Mouse (Mus musculus): ENCODE measurements around the gene Spem1. TPM values are rescaled to one million over a fixed set of nuclear protein-coding genes. Genes with fewer than 3 reads are reported as not detected.

The Spem1 gene
- polyA plus RNA-seq (2015; fragmentation: Illumina TruSeq; extraction: RNeasy Lipid Tissue Mini Kit (QIAGEN cat#74804); ENCODE audit: insufficient read depth, low replicate concordance) = not detected

GRCm38 (mm10) chr11:69822080-69822479, at the start of gene Spem1:
Gene Spem1 (minus strand): TSS chr11:69822180.

GRCm38 (mm10) chr11:69858113-69858998, 36.4 kb upstream of the Spem1 start, which contains the start of gene Tnk1:
Gene Tnk1 (minus strand): TSS chr11:69858730.

GRCm38 (mm10) chr11:69846198-69846680, 24.3 kb upstream of the Spem1 start, which contains the start of gene Plscr3:
Gene Plscr3 (plus strand): TSS chr11:69846376.

GRCm38 (mm10) chr11:69837952-69838713, 16.2 kb upstream of the Spem1 start, which contains the start of gene Tmem256:
Gene Tmem256 (plus strand): TSS chr11:69838514.

GRCm38 (mm10) chr11:69837604-69837951, 15.6 kb upstream of the Spem1 start, which contains the start of gene Nlgn2:
Gene Nlgn2 (minus strand): TSS chr11:69837784.

GRCm38 (mm10) chr11:69818365-69818764, 3.6 kb downstream of the Spem1 start, which contains the start of gene Spem2:
Gene Spem2 (minus strand): TSS chr11:69818465.

GRCm38 (mm10) chr11:69815155-69815554, 6.8 kb downstream of the Spem1 start, which contains the start of gene Gm39566:
Gene Gm39566 (minus strand): TSS chr11:69815298.

GRCm38 (mm10) chr11:69804972-69805909, 16.7 kb downstream of the Spem1 start, which contains the start of gene Tmem102:
Gene Tmem102 (minus strand): TSS chr11:69805624.

GRCm38 (mm10) chr11:69801379-69801977, 20.5 kb downstream of the Spem1 start, which contains the start of gene Fgf11:
Gene Fgf11 (minus strand): TSS chr11:69801857.

GRCm38 (mm10) chr11:69795168-69795982, 26.6 kb downstream of the Spem1 start, which contains the start of gene Chrnb1:
Gene Chrnb1 (minus strand): TSS chr11:69795943.

Other genes with a start within 250 kb of the Spem1 start
- 7.7 TPM for gene Wrap53, start 241.9 kb downstream of the Spem1 start, polyA plus RNA-seq (2015; fragmentation: Illumina TruSeq; extraction: RNeasy Lipid Tissue Mini Kit (QIAGEN cat#74804); ENCODE audit: insufficient read depth, low replicate concordance)
- gene Trp53, start 241.8 kb downstream of the Spem1 start, polyA plus RNA-seq (2015; fragmentation: Illumina TruSeq; extraction: RNeasy Lipid Tissue Mini Kit (QIAGEN cat#74804); ENCODE audit: insufficient read depth, low replicate concordance) = 99.7 TPM
- 15.0 TPM for gene Atp1b2, start 216.2 kb downstream of the Spem1 start, polyA plus RNA-seq (2015; fragmentation: Illumina TruSeq; extraction: RNeasy Lipid Tissue Mini Kit (QIAGEN cat#74804); ENCODE audit: insufficient read depth, low replicate concordance)
- gene Shbg, start 204.3 kb downstream of the Spem1 start, polyA plus RNA-seq (2015; fragmentation: Illumina TruSeq; extraction: RNeasy Lipid Tissue Mini Kit (QIAGEN cat#74804); ENCODE audit: insufficient read depth, low replicate concordance) = not detected
- 3.1 TPM for gene Sat2, start 200.2 kb downstream of the Spem1 start, polyA plus RNA-seq (2015; fragmentation: Illumina TruSeq; extraction: RNeasy Lipid Tissue Mini Kit (QIAGEN cat#74804); ENCODE audit: insufficient read depth, low replicate concordance)
- 49.8 TPM for gene Fxr2, start 189.2 kb downstream of the Spem1 start, polyA plus RNA-seq (2015; fragmentation: Illumina TruSeq; extraction: RNeasy Lipid Tissue Mini Kit (QIAGEN cat#74804); ENCODE audit: insufficient read depth, low replicate concordance)
- not detected for gene Sox15, start 166.9 kb downstream of the Spem1 start, polyA plus RNA-seq (2015; fragmentation: Illumina TruSeq; extraction: RNeasy Lipid Tissue Mini Kit (QIAGEN cat#74804); ENCODE audit: insufficient read depth, low replicate concordance)
- 58.3 TPM for gene Mpdu1, start 159.5 kb downstream of the Spem1 start, polyA plus RNA-seq (2015; fragmentation: Illumina TruSeq; extraction: RNeasy Lipid Tissue Mini Kit (QIAGEN cat#74804); ENCODE audit: insufficient read depth, low replicate concordance)
- 75.0 TPM for gene Cd68, start 156.0 kb downstream of the Spem1 start, polyA plus RNA-seq (2015; fragmentation: Illumina TruSeq; extraction: RNeasy Lipid Tissue Mini Kit (QIAGEN cat#74804); ENCODE audit: insufficient read depth, low replicate concordance)
- 820 TPM for gene Eif4a1, start 149.8 kb downstream of the Spem1 start, polyA plus RNA-seq (2015; fragmentation: Illumina TruSeq; extraction: RNeasy Lipid Tissue Mini Kit (QIAGEN cat#74804); ENCODE audit: insufficient read depth, low replicate concordance)
- gene Senp3, start 140.1 kb downstream of the Spem1 start, polyA plus RNA-seq (2015; fragmentation: Illumina TruSeq; extraction: RNeasy Lipid Tissue Mini Kit (QIAGEN cat#74804); ENCODE audit: insufficient read depth, low replicate concordance) = 194 TPM
- gene Tnfsf13, start 136.4 kb downstream of the Spem1 start, polyA plus RNA-seq (2015; fragmentation: Illumina TruSeq; extraction: RNeasy Lipid Tissue Mini Kit (QIAGEN cat#74804); ENCODE audit: insufficient read depth, low replicate concordance) = 17.3 TPM
- gene Tnfsf12, start 126.3 kb downstream of the Spem1 start, polyA plus RNA-seq (2015; fragmentation: Illumina TruSeq; extraction: RNeasy Lipid Tissue Mini Kit (QIAGEN cat#74804); ENCODE audit: insufficient read depth, low replicate concordance) = 12.0 TPM
- 7.2 TPM for gene Tnfsfm13, start 126.1 kb downstream of the Spem1 start, polyA plus RNA-seq (2015; fragmentation: Illumina TruSeq; extraction: RNeasy Lipid Tissue Mini Kit (QIAGEN cat#74804); ENCODE audit: insufficient read depth, low replicate concordance)
- 121 TPM for gene Polr2a, start 63.5 kb downstream of the Spem1 start, polyA plus RNA-seq (2015; fragmentation: Illumina TruSeq; extraction: RNeasy Lipid Tissue Mini Kit (QIAGEN cat#74804); ENCODE audit: insufficient read depth, low replicate concordance)
- not detected for gene Slc35g3, start 60.2 kb downstream of the Spem1 start, polyA plus RNA-seq (2015; fragmentation: Illumina TruSeq; extraction: RNeasy Lipid Tissue Mini Kit (QIAGEN cat#74804); ENCODE audit: insufficient read depth, low replicate concordance)
- gene Zbtb4, start 56.3 kb downstream of the Spem1 start, polyA plus RNA-seq (2015; fragmentation: Illumina TruSeq; extraction: RNeasy Lipid Tissue Mini Kit (QIAGEN cat#74804); ENCODE audit: insufficient read depth, low replicate concordance) = 27.8 TPM
- gene Chrnb1, start 26.2 kb downstream of the Spem1 start, polyA plus RNA-seq (2015; fragmentation: Illumina TruSeq; extraction: RNeasy Lipid Tissue Mini Kit (QIAGEN cat#74804); ENCODE audit: insufficient read depth, low replicate concordance) = 10.8 TPM
- 2.2 TPM for gene Fgf11, start 20.3 kb downstream of the Spem1 start, polyA plus RNA-seq (2015; fragmentation: Illumina TruSeq; extraction: RNeasy Lipid Tissue Mini Kit (QIAGEN cat#74804); ENCODE audit: insufficient read depth, low replicate concordance)
- not detected for gene Tmem102, start 16.6 kb downstream of the Spem1 start, polyA plus RNA-seq (2015; fragmentation: Illumina TruSeq; extraction: RNeasy Lipid Tissue Mini Kit (QIAGEN cat#74804); ENCODE audit: insufficient read depth, low replicate concordance)
- not detected for gene Gm39566, start 6.9 kb downstream of the Spem1 start, polyA plus RNA-seq (2015; fragmentation: Illumina TruSeq; extraction: RNeasy Lipid Tissue Mini Kit (QIAGEN cat#74804); ENCODE audit: insufficient read depth, low replicate concordance)
- not detected for gene Spem2, start 3.7 kb downstream of the Spem1 start, polyA plus RNA-seq (2015; fragmentation: Illumina TruSeq; extraction: RNeasy Lipid Tissue Mini Kit (QIAGEN cat#74804); ENCODE audit: insufficient read depth, low replicate concordance)
- 4.4 TPM for gene Nlgn2, start 15.6 kb upstream of the Spem1 start, polyA plus RNA-seq (2015; fragmentation: Illumina TruSeq; extraction: RNeasy Lipid Tissue Mini Kit (QIAGEN cat#74804); ENCODE audit: insufficient read depth, low replicate concordance)
- gene Tmem256, start 16.3 kb upstream of the Spem1 start, polyA plus RNA-seq (2015; fragmentation: Illumina TruSeq; extraction: RNeasy Lipid Tissue Mini Kit (QIAGEN cat#74804); ENCODE audit: insufficient read depth, low replicate concordance) = 87.3 TPM
- gene Plscr3, start 24.2 kb upstream of the Spem1 start, polyA plus RNA-seq (2015; fragmentation: Illumina TruSeq; extraction: RNeasy Lipid Tissue Mini Kit (QIAGEN cat#74804); ENCODE audit: insufficient read depth, low replicate concordance) = 11.9 TPM
- gene Tnk1, start 36.5 kb upstream of the Spem1 start, polyA plus RNA-seq (2015; fragmentation: Illumina TruSeq; extraction: RNeasy Lipid Tissue Mini Kit (QIAGEN cat#74804); ENCODE audit: insufficient read depth, low replicate concordance) = 0.26 TPM
- not detected for gene Tmem95, start 55.8 kb upstream of the Spem1 start, polyA plus RNA-seq (2015; fragmentation: Illumina TruSeq; extraction: RNeasy Lipid Tissue Mini Kit (QIAGEN cat#74804); ENCODE audit: insufficient read depth, low replicate concordance)
- 4.5 TPM for gene Kctd11, start 59.2 kb upstream of the Spem1 start, polyA plus RNA-seq (2015; fragmentation: Illumina TruSeq; extraction: RNeasy Lipid Tissue Mini Kit (QIAGEN cat#74804); ENCODE audit: insufficient read depth, low replicate concordance)
- 190 TPM for gene Acap1, start 73.4 kb upstream of the Spem1 start, polyA plus RNA-seq (2015; fragmentation: Illumina TruSeq; extraction: RNeasy Lipid Tissue Mini Kit (QIAGEN cat#74804); ENCODE audit: insufficient read depth, low replicate concordance)
- gene 2810408A11Rik, start 78.8 kb upstream of the Spem1 start, polyA plus RNA-seq (2015; fragmentation: Illumina TruSeq; extraction: RNeasy Lipid Tissue Mini Kit (QIAGEN cat#74804); ENCODE audit: insufficient read depth, low replicate concordance) = 3.1 TPM
- 19.6 TPM for gene Neurl4, start 78.9 kb upstream of the Spem1 start, polyA plus RNA-seq (2015; fragmentation: Illumina TruSeq; extraction: RNeasy Lipid Tissue Mini Kit (QIAGEN cat#74804); ENCODE audit: insufficient read depth, low replicate concordance)
- 80.2 TPM for gene Gps2, start 91.7 kb upstream of the Spem1 start, polyA plus RNA-seq (2015; fragmentation: Illumina TruSeq; extraction: RNeasy Lipid Tissue Mini Kit (QIAGEN cat#74804); ENCODE audit: insufficient read depth, low replicate concordance)
- 389 TPM for gene Eif5a, start 99.8 kb upstream of the Spem1 start, polyA plus RNA-seq (2015; fragmentation: Illumina TruSeq; extraction: RNeasy Lipid Tissue Mini Kit (QIAGEN cat#74804); ENCODE audit: insufficient read depth, low replicate concordance)
- 0.41 TPM for gene Ybx2, start 113.6 kb upstream of the Spem1 start, polyA plus RNA-seq (2015; fragmentation: Illumina TruSeq; extraction: RNeasy Lipid Tissue Mini Kit (QIAGEN cat#74804); ENCODE audit: insufficient read depth, low replicate concordance)
- gene Slc2a4, start 126.0 kb upstream of the Spem1 start, polyA plus RNA-seq (2015; fragmentation: Illumina TruSeq; extraction: RNeasy Lipid Tissue Mini Kit (QIAGEN cat#74804); ENCODE audit: insufficient read depth, low replicate concordance) = 1.2 TPM
- 0.72 TPM for gene Cldn7, start 142.6 kb upstream of the Spem1 start, polyA plus RNA-seq (2015; fragmentation: Illumina TruSeq; extraction: RNeasy Lipid Tissue Mini Kit (QIAGEN cat#74804); ENCODE audit: insufficient read depth, low replicate concordance)
- gene Ctdnep1, start 159.0 kb upstream of the Spem1 start, polyA plus RNA-seq (2015; fragmentation: Illumina TruSeq; extraction: RNeasy Lipid Tissue Mini Kit (QIAGEN cat#74804); ENCODE audit: insufficient read depth, low replicate concordance) = 106 TPM
- gene Elp5, start 160.3 kb upstream of the Spem1 start, polyA plus RNA-seq (2015; fragmentation: Illumina TruSeq; extraction: RNeasy Lipid Tissue Mini Kit (QIAGEN cat#74804); ENCODE audit: insufficient read depth, low replicate concordance) = 46.5 TPM
- gene Gabarap, start 169.0 kb upstream of the Spem1 start, polyA plus RNA-seq (2015; fragmentation: Illumina TruSeq; extraction: RNeasy Lipid Tissue Mini Kit (QIAGEN cat#74804); ENCODE audit: insufficient read depth, low replicate concordance) = 492 TPM
- gene Phf23, start 173.6 kb upstream of the Spem1 start, polyA plus RNA-seq (2015; fragmentation: Illumina TruSeq; extraction: RNeasy Lipid Tissue Mini Kit (QIAGEN cat#74804); ENCODE audit: insufficient read depth, low replicate concordance) = 67.0 TPM
- 9.8 TPM for gene Dvl2, start 178.4 kb upstream of the Spem1 start, polyA plus RNA-seq (2015; fragmentation: Illumina TruSeq; extraction: RNeasy Lipid Tissue Mini Kit (QIAGEN cat#74804); ENCODE audit: insufficient read depth, low replicate concordance)
- 41.9 TPM for gene Acadvl, start 193.2 kb upstream of the Spem1 start, polyA plus RNA-seq (2015; fragmentation: Illumina TruSeq; extraction: RNeasy Lipid Tissue Mini Kit (QIAGEN cat#74804); ENCODE audit: insufficient read depth, low replicate concordance)
- gene Dlg4, start 194.8 kb upstream of the Spem1 start, polyA plus RNA-seq (2015; fragmentation: Illumina TruSeq; extraction: RNeasy Lipid Tissue Mini Kit (QIAGEN cat#74804); ENCODE audit: insufficient read depth, low replicate concordance) = 9.5 TPM
- gene Asgr1, start 231.9 kb upstream of the Spem1 start, polyA plus RNA-seq (2015; fragmentation: Illumina TruSeq; extraction: RNeasy Lipid Tissue Mini Kit (QIAGEN cat#74804); ENCODE audit: insufficient read depth, low replicate concordance) = not detected

Measured in spleen, adult 10 weeks (tissue).